Mouse (Mus musculus) left cerebral cortex, postnatal 25 days (tissue): ENCODE data around the gene Fanca. TPM values are rescaled to one million over a fixed set of nuclear protein-coding genes. Genes with fewer than 3 reads are reported as not detected.
"Not testable (repeated sequence)": the region's sequence is repeated elsewhere in the genome, so short reads cannot be mapped to it uniquely, and the experiment has no call there.

Source experiments
- DNase-seq, 2 experiments: peaks; one replicate each; pipeline ENCODE4 v3.0.0; 2022; ENCODE audit warnings: low spot score in 2 of 2, mixed read lengths in 1 of 2
- intact Hi-C: fragments of 180-260 bp; cut with DNase I; formaldehyde crosslinking; loops from one replicate; pipeline ENCODE4 v1.15.1; 2025
- total RNA-seq, 2 experiments: library from RNA; stranded (reverse); gene quantifications; 2 replicates each; pipeline ENCODE4 v1.2.3; 2021

The Fanca gene
- total RNA-seq, 2 experiments from 2014 or later = 3.2 to 3.4 TPM

GRCm38 (mm10) chr8:123280302-123281094 lies 37.9 kb downstream of the Fanca start:
- intact Hi-C loops = no loop called here
- no peak for DNase-seq

- DNase-seq = no peak
- intact Hi-C loops = no loop called here
These were observed 38.5 kb downstream of the Fanca start for GRCm38 (mm10) chr8:123279828-123280227.

- intact Hi-C loops = no loop called here
- no peak for DNase-seq
These were observed 39.9 kb downstream of the Fanca start for GRCm38 (mm10) chr8:123278445-123278844.

- no peak for DNase-seq
- intact Hi-C loops = no loop called here
These were observed 43.3 kb downstream of the Fanca start for GRCm38 (mm10) chr8:123275096-123275495.

GRCm38 (mm10) chr8:123274447-123274846 lies 43.9 kb downstream of the Fanca start:
- intact Hi-C loops = no loop called here
- DNase-seq = no peak

- intact Hi-C loops = no loop called here
These were observed 46.5 kb downstream of the Fanca start for GRCm38 (mm10) chr8:123271901-123272300.

GRCm38 (mm10) chr8:123271147-123271546 lies 47.2 kb downstream of the Fanca start:
- no peak for DNase-seq
- intact Hi-C loops = no loop called here

More at GRCm38 (mm10) chr8:123271901-123272300, 46.5 kb downstream of the Fanca start:
- no peak for DNase-seq

- intact Hi-C loops = no loop called here
- DNase-seq = no peak
These were observed 50.3 kb downstream of the Fanca start for GRCm38 (mm10) chr8:123267926-123268656.

- DNase-seq, intact Hi-C loops: not testable (repeated sequence)
These were observed 60.8 kb downstream of the Fanca start for GRCm38 (mm10) chr8:123257593-123257992.

GRCm38 (mm10) chr8:123257114-123257513 lies 61.3 kb downstream of the Fanca start:
- intact Hi-C loops = no loop called here
- peak; percentile 31 to 81 for DNase-seq

- no peak for DNase-seq
- intact Hi-C loops = no loop called here
These were observed 63.2 kb downstream of the Fanca start for GRCm38 (mm10) chr8:123255170-123255569.

- DNase-seq = peak; percentile 79 to 85
- intact Hi-C loops = loop anchor here (5.0 kb wide), 1 partner anchor 118 kb away; the partner anchor contains the start of gene Tcf25
These were observed 64.1 kb downstream of the Fanca start, which contains the start of the genes Zfp276 and Vps9d1 for GRCm38 (mm10) chr8:123254099-123254885. Zfp276 (plus strand) TSS chr8:123254195. Vps9d1 (minus strand) TSS chr8:123254348.

GRCm38 (mm10) chr8:123253451-123254098 lies 64.8 kb downstream of the Fanca start:
- intact Hi-C loops = loop anchor here (5.0 kb wide), 1 partner anchor 119 kb away; the partner anchor contains the start of gene Tcf25
- peak in 1 of 2 experiments; percentile 30 for DNase-seq

- intact Hi-C loops = loop anchor here (5.0 kb wide), 1 partner anchor 119 kb away; the partner anchor contains the start of gene Tcf25
- no peak for DNase-seq
These were observed 65.5 kb downstream of the Fanca start for GRCm38 (mm10) chr8:123252925-123253324.

- intact Hi-C loops = loop anchor here (5.0 kb wide), 1 partner anchor 121 kb away; the partner anchor contains the start of gene Tcf25
- DNase-seq = no peak
These were observed 67.4 kb downstream of the Fanca start for GRCm38 (mm10) chr8:123250940-123251339.

GRCm38 (mm10) chr8:123248596-123248995 lies 69.8 kb downstream of the Fanca start:
- DNase-seq = no peak
- intact Hi-C loops = no loop called here

GRCm38 (mm10) chr8:123247748-123248147 lies 70.6 kb downstream of the Fanca start:
- DNase-seq = no peak
- intact Hi-C loops = no loop called here

GRCm38 (mm10) chr8:123245543-123245942 lies 72.8 kb downstream of the Fanca start:
- intact Hi-C loops = no loop called here
- DNase-seq = no peak

GRCm38 (mm10) chr8:123244382-123244781 lies 74.0 kb downstream of the Fanca start:
- intact Hi-C loops = no loop called here
- no peak for DNase-seq
